Mouse (Mus musculus) kidney, postnatal 0 days (tissue): ENCODE results near the gene Serpina1d. TPM values are rescaled to one million over a fixed set of nuclear protein-coding genes. Genes with fewer than 3 reads are reported as not detected.
"Not testable (repeated sequence)": the region's sequence is repeated elsewhere in the genome, so short reads cannot be mapped to it uniquely, and the experiment has no call there.

Experiments used
- ATAC-seq: fragments of 200-750 bp; cut with Nextera tagmentation; replicated peaks from 2 replicates; pipeline ENCODE4 v1.8.0; 2017; ENCODE audit warnings: low read depth, moderate number of reproducible peaks, moderate TSS enrichment, moderate library complexity; ENCODE audit not compliant: low FRiP score
- DNase-seq: peaks from one replicate; pipeline ENCODE4 v3.0.0-alpha.2; 2016; ENCODE audit warnings: low spot score
- H3K27ac ChIP-seq: fragments of 300-500 bp; sonication (generic); 2 replicates; pipeline ENCODE4 v1.5.1; 2014; ENCODE audit warnings: mild to moderate bottlenecking
- H3K27me3 ChIP-seq: fragments of 300-500 bp; sonication (generic); 2 replicates; pipeline ENCODE4 v1.6.1; 2014; ENCODE audit warnings: low read length, mixed read lengths; ENCODE audit not compliant: insufficient read depth
- H3K36me3 ChIP-seq: fragments of 300-500 bp; sonication (generic); 2 replicates; pipeline ENCODE4 v1.6.1; 2014; ENCODE audit warnings: low read length, mixed read lengths; ENCODE audit not compliant: insufficient read depth
- H3K4me1 ChIP-seq: fragments of 300-500 bp; sonication (generic); replicated peaks from 2 replicates; pipeline ENCODE4 v1.6.1; 2014; ENCODE audit warnings: antibody characterized with exemption, low read length, mixed read lengths; ENCODE audit not compliant: insufficient read depth
- H3K4me2 ChIP-seq: fragments of 300-500 bp; sonication (generic); 2 replicates; pipeline ENCODE4 v1.6.1; 2014; ENCODE audit warnings: mild to moderate bottlenecking, low read length, moderate library complexity, mixed read lengths
- H3K4me3 ChIP-seq: fragments of 300-500 bp; sonication (generic); replicated peaks from 2 replicates; pipeline ENCODE4 v1.5.1; 2014; ENCODE audit warnings: low read depth, low read length
- H3K9ac ChIP-seq: fragments of 300-500 bp; sonication (generic); 2 replicates; pipeline ENCODE4 v1.6.1; 2014; ENCODE audit warnings: low read depth, low read length
- H3K9me3 ChIP-seq: fragments of 300-500 bp; sonication (generic); replicated peaks from 2 replicates; pipeline ENCODE4 v1.6.1; 2016; ENCODE audit warnings: low read length, inconsistent platforms, mixed read lengths
- WGBS: fragments of 180-500 bp; shearing (Covaris S2); extraction: QIAGEN DNeasy Blood & Tissue Kit; methylation state at CpG from one replicate; pipeline ENCODE4 v1.1.7; 2014; 5-methylcytosine and 5-hydroxymethylcytosine counted together
- polyA plus RNA-seq: library from polyadenylated mRNA; unstranded; fragments of >200 nt; fragmentation: Nextera tagmentation; extraction: Ambion mirVana; gene quantifications from 2 replicates; pipeline ENCODE4 v1.2.1, GENCODE M21; 2015

The Serpina1d gene
- 1.4 and 1.5 TPM in 2 replicates for polyA plus RNA-seq

DNA sequence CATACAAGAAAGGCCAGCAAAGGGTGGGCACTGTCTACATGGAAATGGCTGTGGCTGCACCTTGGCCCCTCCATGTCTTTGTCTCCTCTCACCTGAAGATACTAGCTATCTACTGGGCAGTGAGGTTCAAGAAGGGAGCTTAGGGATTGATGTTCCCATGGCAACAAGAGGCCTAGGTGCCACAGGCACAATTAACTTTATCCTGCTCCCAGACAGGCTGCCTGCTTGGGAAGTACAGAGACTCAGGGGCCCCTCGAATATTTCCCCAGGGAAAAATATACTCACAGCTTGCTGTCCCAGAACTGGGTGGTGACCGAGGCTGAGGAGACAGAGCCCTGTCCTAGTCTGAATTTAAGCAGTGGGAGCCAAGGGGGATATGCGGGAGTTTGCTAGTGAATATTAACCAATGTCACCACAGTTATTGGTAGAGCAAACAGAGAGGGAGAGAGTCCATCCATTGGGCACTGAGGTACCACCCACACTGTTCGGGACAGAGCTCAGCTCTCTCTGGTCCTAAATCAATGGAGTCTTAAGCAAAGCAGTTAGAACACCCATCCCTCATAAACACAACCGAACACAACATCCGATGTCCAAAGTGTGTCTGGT is at the start of gene Serpina1d:
Serpina1d (minus strand) TSS at position 347 of the 606 bp plus-strand sequence.
- not testable (repeated sequence) for H3K27ac ChIP-seq, DNase-seq, H3K9me3 ChIP-seq, H3K27me3 ChIP-seq, H3K4me3 ChIP-seq, H3K4me2 ChIP-seq, ATAC-seq, H3K36me3 ChIP-seq, H3K9ac ChIP-seq, H3K4me1 ChIP-seq
- WGBS: 83% methylated on average over 6 of the region's 6 CpGs

DNA sequence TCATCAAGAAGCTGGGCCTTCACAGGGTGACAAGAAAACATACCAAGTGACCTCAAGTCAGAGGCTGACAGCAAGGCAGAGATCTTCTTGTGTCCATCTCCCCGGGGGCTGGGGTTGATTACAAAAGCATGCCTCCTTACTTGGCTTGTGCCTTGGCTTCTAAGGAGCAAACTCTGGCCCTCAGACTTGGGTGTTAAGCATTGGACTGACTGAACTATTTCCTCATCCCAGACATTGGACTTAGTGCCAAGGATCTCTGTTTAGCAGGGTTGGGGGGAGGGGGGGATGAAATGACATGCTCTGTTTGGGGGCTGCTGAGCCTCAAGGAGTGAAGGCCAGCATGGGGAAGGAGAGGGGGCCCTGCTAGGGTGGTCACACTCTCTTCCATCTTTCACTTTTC is 2.8 kb downstream of the Serpina1d start:
- H3K36me3 ChIP-seq, H3K9me3 ChIP-seq, H3K4me3 ChIP-seq, H3K27me3 ChIP-seq, H3K4me2 ChIP-seq, H3K4me1 ChIP-seq, ATAC-seq, H3K27ac ChIP-seq, DNase-seq, H3K9ac ChIP-seq: not testable (repeated sequence)
- 83% methylated on average over 1 of the region's 1 CpGs for WGBS

DNA sequence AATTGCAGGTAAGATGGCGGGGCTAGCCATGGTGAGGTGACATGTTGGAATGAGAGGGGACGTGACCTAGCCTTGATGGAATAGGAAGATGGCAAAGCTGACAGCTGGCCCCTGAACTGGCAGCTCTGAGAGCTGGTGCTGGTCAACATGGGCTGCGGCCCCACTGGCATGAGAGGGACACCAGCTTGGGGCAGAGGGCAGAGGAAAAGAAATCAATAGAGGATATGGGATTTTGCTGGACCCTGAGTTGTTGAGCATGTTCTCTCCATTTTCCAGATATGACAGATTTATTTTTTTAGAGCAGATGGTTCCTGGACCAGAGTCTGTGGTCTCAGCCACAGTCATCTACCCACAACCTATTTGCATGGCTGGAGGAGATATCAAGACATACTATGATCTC is 10.3 kb downstream of the Serpina1d start:
- 80% methylated on average over 3 of the region's 3 CpGs for WGBS
- H3K27me3 ChIP-seq: not testable (repeated sequence)

DNA sequence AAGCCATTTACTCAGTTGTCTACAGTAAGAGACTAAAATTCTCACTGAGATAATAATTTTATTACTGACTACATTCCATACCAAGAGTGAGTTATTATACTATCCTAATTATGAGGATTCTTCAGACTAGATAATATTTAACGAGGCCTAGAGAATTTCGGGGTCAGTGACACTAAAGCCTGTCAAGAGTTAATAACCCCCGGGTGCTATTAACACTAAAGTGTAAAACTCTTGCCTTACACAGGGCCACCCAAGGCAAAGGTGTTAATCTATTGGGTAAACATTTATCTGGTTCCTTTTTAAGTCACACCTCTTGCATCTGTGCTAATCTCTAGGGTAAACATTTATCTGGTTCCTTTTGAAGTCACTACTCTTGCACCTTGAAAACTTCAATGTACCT is 13.1 kb downstream of the Serpina1d start:
- H3K4me3 ChIP-seq, ATAC-seq, H3K27ac ChIP-seq, H3K9ac ChIP-seq, H3K27me3 ChIP-seq, DNase-seq, H3K9me3 ChIP-seq, H3K4me1 ChIP-seq, H3K36me3 ChIP-seq, H3K4me2 ChIP-seq: not testable (repeated sequence)
- WGBS: 75% methylated on average over 3 of the region's 3 CpGs

More for the DNA sequence above, 10.3 kb downstream of the Serpina1d start:
- H3K4me2 ChIP-seq, H3K27ac ChIP-seq, H3K9ac ChIP-seq, H3K4me1 ChIP-seq, H3K4me3 ChIP-seq, H3K36me3 ChIP-seq, H3K9me3 ChIP-seq, ATAC-seq, DNase-seq: not testable (repeated sequence)

DNA sequence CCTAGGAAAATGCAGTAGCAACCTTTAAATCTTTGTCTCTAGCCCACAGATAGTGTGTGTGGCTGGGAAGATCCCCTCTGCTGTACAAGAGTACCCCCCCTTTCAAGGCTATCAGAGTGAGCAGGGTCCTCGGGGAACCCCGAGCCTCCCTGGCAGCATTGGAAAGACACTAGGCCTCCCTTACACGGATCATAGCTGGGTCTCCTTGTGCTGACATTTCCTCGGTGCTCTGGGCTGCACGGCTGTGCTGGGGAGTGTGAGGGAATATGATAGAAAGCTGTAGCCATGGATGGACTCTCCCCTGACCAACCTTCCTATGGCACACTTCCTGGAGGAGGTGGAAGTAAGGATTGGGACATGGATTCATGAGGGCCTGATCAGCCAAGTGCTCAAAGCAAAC is 27.4 kb downstream of the Serpina1d start:
- not testable (repeated sequence) for H3K4me1 ChIP-seq, H3K36me3 ChIP-seq, ATAC-seq, H3K9me3 ChIP-seq, DNase-seq, H3K4me2 ChIP-seq, H3K4me3 ChIP-seq, H3K9ac ChIP-seq, H3K27me3 ChIP-seq, H3K27ac ChIP-seq
- 86% methylated on average over 5 of the region's 5 CpGs for WGBS

DNA sequence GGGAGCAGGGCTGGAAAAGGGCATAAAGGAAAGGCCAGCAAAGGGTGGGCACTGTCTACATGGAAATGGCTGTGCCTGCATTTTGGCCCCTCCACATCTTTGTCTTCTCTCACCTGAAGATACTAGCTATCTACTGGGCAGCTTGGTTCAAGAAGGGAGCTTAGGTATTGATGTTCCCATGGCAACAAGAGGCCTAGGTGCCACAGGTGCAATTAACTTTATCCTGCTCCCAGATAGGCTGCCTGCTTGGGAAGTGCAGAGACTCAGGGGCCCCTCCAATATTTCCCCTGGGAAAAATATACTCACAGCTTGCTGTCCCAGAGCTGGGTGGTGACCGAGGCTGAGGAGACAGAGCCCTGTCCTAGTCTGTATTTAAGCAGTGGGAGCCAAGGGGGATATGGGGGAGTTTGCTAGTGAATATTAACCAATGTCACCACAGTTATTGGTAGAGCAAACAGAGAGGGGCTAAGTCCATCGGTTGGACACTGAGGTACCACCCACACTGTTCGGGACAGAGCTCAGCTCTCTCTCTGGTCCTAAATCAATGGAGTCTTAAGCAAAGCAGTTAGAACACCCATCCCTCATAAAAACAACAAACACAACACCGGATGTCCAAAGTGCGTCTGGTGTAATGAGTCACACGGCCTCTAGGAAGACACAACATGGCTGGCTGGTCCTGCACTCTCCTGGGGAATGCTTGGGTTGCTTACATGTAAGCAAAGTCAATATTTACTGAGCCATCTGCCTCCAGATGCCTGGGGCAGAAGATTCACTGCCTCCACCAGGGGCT is 35.4 kb downstream of the Serpina1d start:
- H3K27ac ChIP-seq: not testable (repeated sequence)

DNA sequence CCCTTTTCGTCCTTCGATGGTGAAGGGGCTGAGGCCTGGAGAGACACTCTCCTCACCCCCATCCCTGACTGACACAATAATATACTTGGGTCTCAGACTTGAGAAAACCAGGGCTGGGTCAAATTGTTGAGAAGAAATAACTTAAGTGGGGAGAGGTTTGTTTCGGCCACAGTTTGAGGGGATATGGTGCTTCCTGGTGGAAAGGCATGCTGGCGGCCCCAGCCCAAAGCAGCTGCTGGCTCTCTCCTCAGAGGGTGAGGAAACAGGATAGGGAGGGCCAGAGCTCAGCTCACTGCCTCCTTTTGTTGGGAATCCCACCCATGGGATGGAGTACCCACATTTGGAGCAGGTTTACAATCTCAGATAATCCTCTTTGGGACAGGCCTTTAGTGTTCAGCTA is 37.8 kb downstream of the Serpina1d start:
- ATAC-seq, H3K36me3 ChIP-seq, H3K4me1 ChIP-seq, H3K27ac ChIP-seq, H3K9ac ChIP-seq, H3K4me2 ChIP-seq, H3K27me3 ChIP-seq, DNase-seq, H3K4me3 ChIP-seq, H3K9me3 ChIP-seq: not testable (repeated sequence)
- 75% methylated on average over 4 of the region's 4 CpGs for WGBS

More for the DNA sequence above, 35.4 kb downstream of the Serpina1d start:
- not testable (repeated sequence) for DNase-seq, H3K4me1 ChIP-seq, H3K36me3 ChIP-seq, H3K4me2 ChIP-seq, H3K27me3 ChIP-seq, H3K9me3 ChIP-seq, ATAC-seq, H3K9ac ChIP-seq, H3K4me3 ChIP-seq
- 59% methylated on average over 5 of the region's 6 CpGs for WGBS

DNA sequence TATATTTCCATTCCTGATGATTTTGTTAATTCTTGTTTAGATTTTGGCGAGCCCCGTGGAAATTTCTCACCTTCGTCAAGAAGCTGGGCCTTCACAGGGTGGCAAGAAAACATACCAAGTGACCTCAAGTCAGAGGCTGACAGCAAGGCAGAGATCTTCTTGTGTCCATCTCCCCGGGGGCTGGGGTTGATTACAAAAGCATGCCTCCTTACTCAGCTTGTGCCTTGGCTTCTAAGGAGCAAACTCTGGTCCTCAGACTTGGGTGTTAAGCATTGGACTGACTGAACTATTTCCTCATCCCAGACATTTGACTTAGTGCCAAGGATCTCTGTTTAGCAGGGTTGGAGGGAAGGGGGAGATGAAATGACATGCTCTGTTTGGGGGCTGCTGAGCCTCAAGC is 38.3 kb downstream of the Serpina1d start:
- not testable (repeated sequence) for DNase-seq, H3K9me3 ChIP-seq, H3K4me2 ChIP-seq, H3K27me3 ChIP-seq, H3K9ac ChIP-seq, H3K27ac ChIP-seq, H3K36me3 ChIP-seq, H3K4me1 ChIP-seq, ATAC-seq, H3K4me3 ChIP-seq
- 79% methylated on average over 4 of the region's 4 CpGs for WGBS
